Mouse (Mus musculus) bone marrow macrophage, adult 2 months (primary cell): ENCODE results near the gene Cfap74.

Experiments
- CTCF ChIP-seq: IDR thresholded peaks from 2 replicates; pipeline ENCODE4 v1.5.1; 2012; ENCODE audit warnings: low read depth, mild to moderate bottlenecking, low read length, moderate library complexity
- POLR2A ChIP-seq: IDR thresholded peaks from 2 replicates; pipeline ENCODE4 v1.6.1; 2012; ENCODE audit warnings: mild to moderate bottlenecking, low read depth, low read length, borderline replicate concordance

DNA sequence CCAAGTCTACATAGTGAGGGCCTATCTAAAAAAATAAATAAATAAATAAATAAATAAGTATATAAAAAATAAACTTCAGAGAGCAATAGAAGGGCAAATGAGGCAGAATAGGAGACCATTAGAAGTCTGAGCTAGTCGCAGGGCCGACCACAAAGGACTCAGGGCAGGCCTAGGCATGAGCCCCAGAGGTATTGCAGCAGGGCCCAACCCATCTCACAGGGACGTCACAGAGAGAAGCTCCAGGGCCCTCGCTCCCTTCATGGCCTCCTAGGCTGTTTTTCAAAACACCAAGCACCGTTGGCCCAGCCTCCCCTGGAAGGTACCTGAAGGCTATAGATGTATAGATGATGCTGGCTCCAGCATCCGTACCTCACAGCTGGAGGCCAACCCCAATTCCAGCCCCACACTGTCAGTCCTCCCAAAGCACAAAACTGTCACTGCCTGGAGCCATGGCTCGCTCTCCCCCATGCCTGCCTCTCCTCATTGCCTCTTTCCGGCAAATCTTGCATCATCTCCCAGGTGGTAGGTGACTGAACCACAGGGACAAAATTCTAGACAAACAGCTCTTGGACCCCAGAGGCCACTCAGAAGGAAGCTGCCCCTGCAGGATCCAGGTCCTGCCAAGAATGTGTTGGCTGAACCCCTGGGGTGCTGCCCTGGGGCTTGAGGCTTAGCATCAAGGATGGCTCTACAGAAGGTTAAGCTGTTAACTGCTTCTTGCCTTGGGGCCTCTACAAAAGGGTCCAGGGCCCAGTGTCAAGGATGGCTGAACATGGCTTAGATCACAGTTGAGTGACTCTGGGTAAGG lies 73.9 kb downstream of the Cfap74 start:
- TF ChIP-seq POLR2A, result no peak
- TF ChIP-seq CTCF, result no peak
